Mouse (Mus musculus): Measurements from ENCODE around the gene Erbb2.

DNA sequence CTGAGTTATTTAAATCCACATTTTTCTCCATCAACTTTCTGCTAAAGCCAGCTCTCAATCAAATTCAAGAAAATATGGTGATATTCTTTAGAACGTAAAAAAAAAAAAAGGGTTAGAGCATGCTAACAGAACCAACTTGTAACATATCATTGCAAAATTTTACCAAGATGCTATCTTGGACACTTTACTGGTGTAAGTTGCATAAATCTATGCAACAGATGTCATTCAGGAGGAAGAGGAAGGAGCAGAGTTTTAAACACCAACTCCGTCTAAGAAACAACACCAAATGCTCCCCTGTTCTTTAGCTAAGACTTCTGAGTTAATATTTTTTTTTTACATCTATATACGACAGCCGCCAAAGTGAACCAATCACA, 64.2 kb downstream of the Erbb2 start:
- TF ChIP-seq POLR2A (IDR thresholded peaks at IDR 0.05; ENCODE audit: borderline replicate concordance, insufficient read depth, low read length): no peak
- no peak for TF ChIP-seq CTCF (IDR thresholded peaks at IDR 0.05; ENCODE audit: borderline replicate concordance, insufficient read depth, low read depth, low read length)

Data from cerebellum, adult 2 months (tissue).